Mouse (Mus musculus) G1E (cell line): ENCODE data around the gene Midn. TPM values are rescaled to one million over a fixed set of nuclear protein-coding genes. Genes with fewer than 3 reads are reported as not detected.
A peak's percentile ranks its signal among the peaks of the same experiment; 100 is the strongest.
"Not testable (repeated sequence)": the region's sequence is repeated elsewhere in the genome, so short reads cannot be mapped to it uniquely, and the experiment has no call there.

ENCODE experiments used
- ATAC-seq: 2 replicates; pipeline ENCODE4 v1.8.0; 2016; ENCODE audit warnings: mild to moderate bottlenecking; ENCODE audit not compliant: insufficient number of reproducible peaks, poor library complexity, low FRiP score, severe bottlenecking; ENCODE audit errors: extremely low read depth
- DNase-seq: peaks from one replicate; pipeline ENCODE4 v3.0.0; 2012; ENCODE audit warnings: low spot score
- H3K27me3 ChIP-seq: 2 replicates; pipeline ENCODE4 v1.6.1; 2012; ENCODE audit warnings: mild to moderate bottlenecking, low read length, inconsistent platforms; ENCODE audit not compliant: insufficient read depth
- H3K36me3 ChIP-seq: replicated peaks from 2 replicates; pipeline ENCODE3; 2012; ENCODE audit warnings: mild to moderate bottlenecking, inconsistent platforms
- H3K4me1 ChIP-seq: 2 replicates; pipeline ENCODE4 v1.6.1; 2012; ENCODE audit warnings: low read depth, low read length, inconsistent platforms, mixed read lengths; ENCODE audit not compliant: insufficient read depth
- H3K4me3 ChIP-seq: 2 replicates; pipeline ENCODE4 v1.5.1; 2012; ENCODE audit warnings: low read depth, mild to moderate bottlenecking, inconsistent platforms, low read length, moderate library complexity, mixed read lengths
- H3K9me3 ChIP-seq: replicated peaks from 2 replicates; pipeline ENCODE4 v1.6.1; 2012; ENCODE audit warnings: inconsistent platforms
- CTCF ChIP-seq: IDR thresholded peaks from 2 replicates; pipeline ENCODE4 v1.5.1; 2012; ENCODE audit warnings: low read depth, low read length, inconsistent platforms, mixed read lengths
- GATA1 ChIP-seq: IDR thresholded peaks from 2 replicates; pipeline ENCODE4 v1.6.1; 2012; ENCODE audit warnings: borderline replicate concordance, low read length, inconsistent platforms, mixed read lengths
- GATA2 ChIP-seq: IDR thresholded peaks from 2 replicates; pipeline ENCODE4 v1.6.1; 2012; ENCODE audit warnings: low read depth, low read length, inconsistent platforms, borderline replicate concordance
- POLR2AphosphoS5 ChIP-seq: IDR thresholded peaks from 2 replicates; pipeline ENCODE4 v1.6.1; 2012; ENCODE audit warnings: low read depth, low read length, inconsistent platforms; ENCODE audit not compliant: insufficient replicate concordance
- TAL1 ChIP-seq: conservative IDR thresholded peaks from 2 replicates; pipeline ENCODE4 v1.6.1; 2012; ENCODE audit warnings: low read depth, low read length, inconsistent platforms, mixed read lengths
- polyA plus RNA-seq: library from polyadenylated mRNA; stranded (reverse); fragments of >175 nt; gene quantifications from 2 replicates; pipeline ENCODE4 v1.2.3, GENCODE M21; 2012
- total RNA-seq, 2 experiments: library from RNA; stranded (forward) in 1 of 2; stranded (reverse) in 1 of 2; fragments of 200-1000 nt in 1 of 2; fragments of >200 nt in 1 of 2; fragmentation: Nextera tagmentation in 1 of 2; gene quantifications; 2 replicates each; pipeline ENCODE4 v1.2.3; 2014 to 2017

The Midn gene
- total and polyA plus RNA-seq, 3 experiments: 19.2 to 302 (median 89.8) TPM

DNA sequence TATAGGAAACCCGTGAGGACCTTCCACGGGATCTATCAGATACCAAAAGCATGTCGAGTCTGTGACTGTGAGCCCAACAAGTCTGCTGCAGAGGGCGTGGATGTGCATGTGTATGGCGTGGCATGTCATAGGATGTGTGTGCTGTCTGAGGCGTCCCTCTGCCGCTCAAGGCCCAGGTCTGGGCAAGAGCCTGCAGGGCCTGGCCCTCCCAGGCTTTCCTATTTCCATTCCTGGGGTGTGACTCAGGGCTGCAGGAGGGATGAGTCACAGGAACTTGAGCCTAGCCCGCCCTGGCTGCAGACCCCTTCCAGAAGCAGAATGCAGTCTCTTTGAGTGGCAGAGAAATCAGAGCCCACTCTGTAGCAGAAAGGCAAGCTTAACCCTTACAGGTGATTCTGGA lies 15.6 kb downstream of the Midn start:
- peaks cover 1% of the 10 kb centered on the region for H3K36me3 ChIP-seq
- no peak overlapping the region; the same call in 1 of the 2 replicates for H3K4me3 ChIP-seq
- TF ChIP-seq GATA1 (no peak), CTCF (no peak), GATA2 (no peak), TAL1 (no peak)
- ATAC-seq: no peak
- DNase-seq: no peak
- H3K27me3 ChIP-seq: no peaks in the 10 kb centered on the region; the same call in 1 of the 2 replicates
- H3K9me3 ChIP-seq: no peaks in the 10 kb centered on the region
- peaks cover 85% of the 10 kb centered on the region for H3K4me1 ChIP-seq

DNA sequence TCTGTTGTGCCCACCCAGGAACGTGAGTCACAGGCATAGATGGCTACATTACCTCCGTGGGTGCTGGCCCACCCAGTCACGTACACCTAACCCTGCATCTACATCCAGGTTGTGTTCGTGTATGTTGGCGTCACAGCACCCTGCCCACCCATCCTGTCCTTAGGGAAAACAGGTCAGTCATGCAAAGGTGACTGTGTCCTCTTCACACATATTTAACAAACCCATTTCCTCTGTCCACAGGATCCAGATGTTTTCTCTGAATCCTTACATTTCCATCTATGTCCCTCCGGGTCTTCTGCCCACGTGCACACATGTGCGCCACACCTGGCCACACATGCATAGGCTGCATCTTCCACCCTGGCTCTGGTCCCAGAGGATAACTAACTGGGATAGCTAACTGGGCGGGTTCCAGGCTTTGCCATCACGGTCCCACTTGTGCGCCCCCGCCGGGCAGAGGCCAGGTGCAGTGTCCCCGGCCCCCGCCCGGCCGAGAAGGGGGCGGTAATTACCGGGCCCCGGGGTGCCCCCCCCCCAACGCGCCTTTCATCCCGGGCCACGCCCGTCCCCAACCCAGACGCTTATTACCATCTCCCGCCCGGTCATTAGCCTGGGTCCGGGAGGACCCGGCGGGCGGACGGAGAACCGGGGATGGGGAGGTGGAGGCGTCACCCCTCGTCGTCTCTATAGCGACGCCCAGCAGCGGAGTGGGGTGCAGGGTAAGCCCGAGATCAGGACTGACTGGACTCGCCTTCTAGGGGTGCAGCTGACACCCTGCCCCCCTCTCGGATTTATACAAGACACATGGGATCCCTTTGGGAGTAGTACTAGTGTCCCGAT lies 16.3 kb downstream of the Midn start:
- ATAC-seq (no peak), DNase-seq (no peak)
- Histone ChIP-seq H3K27me3 (no peaks in the 10 kb centered on the region; the same call in 1 of the 2 replicates), H3K9me3 (no peaks in the 10 kb centered on the region), H3K36me3 (peaks cover 3% of the 10 kb centered on the region), H3K4me3 (peak overlapping the region; percentile 72), H3K4me1 (peaks cover 84% of the 10 kb centered on the region)
- no peak for TF ChIP-seq TAL1
- TF ChIP-seq GATA2: no peak
- TF ChIP-seq GATA1: no peak
- no peak for TF ChIP-seq CTCF
- no peak for TF ChIP-seq POLR2AphosphoS5

DNA sequence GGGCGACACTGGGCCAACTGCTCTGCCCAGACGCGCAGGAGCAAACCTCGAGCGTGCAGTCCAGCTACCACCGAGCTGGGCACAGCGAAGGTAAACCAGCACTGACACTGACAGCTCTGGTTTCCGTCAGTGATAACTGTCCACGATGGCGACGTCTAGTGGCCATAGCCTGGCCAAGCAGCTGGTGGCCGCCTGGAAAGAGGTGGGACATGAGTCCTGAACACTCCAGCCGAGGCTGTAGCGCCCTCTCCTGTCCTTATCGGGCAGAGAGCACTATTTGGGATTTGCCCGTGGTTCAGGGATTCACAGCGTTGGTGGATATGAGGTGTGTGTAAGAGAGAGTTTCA lies 16.9 kb downstream of the Midn start:
- TF ChIP-seq CTCF (peak; percentile 100), GATA2 (no peak)
- H3K4me1 ChIP-seq: peaks cover 86% of the 10 kb centered on the region
- H3K4me3 ChIP-seq: peak overlapping the region; percentile 72
- DNase-seq: peak; percentile 63
- 0 out of 2 replicates have a peak, but pooled peaks cover under 1% of the 10 kb centered on the region for H3K9me3 ChIP-seq
- ATAC-seq: peak; percentile 29
- no peaks in the 10 kb centered on the region; the same call in 1 of the 2 replicates for H3K27me3 ChIP-seq
- peaks cover 9% of the 10 kb centered on the region for H3K36me3 ChIP-seq

DNA sequence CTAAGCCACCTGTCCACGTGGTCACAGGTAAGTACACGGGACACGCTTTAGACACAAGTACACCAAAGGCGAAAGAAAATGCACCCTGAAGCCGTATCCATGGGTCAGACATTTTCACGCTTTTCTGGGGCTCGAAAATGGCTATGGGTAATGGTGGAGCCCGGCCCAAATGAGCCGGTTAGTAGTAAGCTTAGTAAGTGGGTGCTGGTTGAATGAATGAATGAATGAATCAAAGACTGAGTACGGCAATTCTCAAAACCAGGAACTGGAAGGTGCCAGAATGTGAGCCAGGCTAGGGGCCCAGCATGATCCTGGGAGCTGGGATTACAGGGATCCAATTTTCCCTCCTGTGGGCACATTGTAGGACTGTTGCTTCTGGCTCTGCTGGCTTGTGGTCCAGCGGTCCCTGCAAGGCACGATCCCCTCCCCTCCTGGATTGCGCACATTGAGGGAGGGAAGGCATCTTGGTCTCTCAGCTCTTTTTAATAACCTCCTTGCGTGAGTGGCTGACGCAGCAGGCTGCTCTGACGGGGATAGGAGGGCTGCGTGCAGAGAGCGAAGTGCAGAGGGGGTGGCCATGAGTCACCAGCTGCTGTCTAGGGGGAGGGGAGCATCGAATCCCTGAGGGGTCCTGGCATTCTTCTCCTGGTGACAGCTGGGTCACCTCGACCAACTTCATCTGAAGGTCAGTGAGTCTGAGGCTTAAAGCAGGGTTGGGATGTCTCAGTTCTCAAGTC lies 17.5 kb downstream of the Midn start, which contains the start of gene Cirbp:
Gene Cirbp (plus strand): TSS at position 594 of the 737 bp plus-strand sequence.
- H3K9me3 ChIP-seq: peaks cover 7% of the 10 kb centered on the region
- TF ChIP-seq TAL1 (no peak), CTCF (no peak), GATA2 (no peak), GATA1 (no peak), POLR2AphosphoS5 (no peak)
- DNase-seq: no peak

DNA sequence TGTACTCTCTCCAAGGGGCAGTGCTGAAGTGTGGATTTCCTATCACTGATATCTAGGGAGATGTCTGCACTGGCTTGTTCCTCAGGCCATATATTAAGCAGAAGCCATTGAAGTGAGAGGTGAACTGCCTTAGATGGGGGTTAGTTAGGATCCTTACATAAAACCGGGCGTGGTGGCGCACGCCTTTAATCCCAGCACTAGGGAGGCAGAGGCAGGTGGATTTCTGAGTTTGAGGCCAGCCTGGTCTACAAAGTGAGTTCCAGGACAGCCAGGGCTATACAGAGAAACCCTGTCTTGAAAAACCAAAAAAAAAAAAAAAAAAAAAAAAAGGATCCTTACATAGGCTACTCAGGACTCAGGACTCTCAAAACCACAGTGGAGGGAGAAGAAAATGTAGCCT lies 18.1 kb downstream of the Midn start:
- H3K9me3 ChIP-seq: peaks cover 11% of the 10 kb centered on the region
- peaks cover 84% of the 10 kb centered on the region for H3K4me1 ChIP-seq
- H3K27me3 ChIP-seq, DNase-seq, ATAC-seq: not testable (repeated sequence)
- peak overlapping the region; percentile 72; the same call in 1 of the 2 replicates for H3K4me3 ChIP-seq
- peaks cover 21% of the 10 kb centered on the region for H3K36me3 ChIP-seq

More for the DNA sequence above, 17.5 kb downstream of the Midn start, which contains the start of gene Cirbp:
- peaks cover 86% of the 10 kb centered on the region for H3K4me1 ChIP-seq
- ATAC-seq: no peak
- peak within 1 kb of the TSS; percentile 72 for H3K4me3 ChIP-seq
- peaks cover 15% of the 10 kb centered on the region for H3K36me3 ChIP-seq
- H3K27me3 ChIP-seq: no peaks in the 10 kb centered on the region; the same call in 1 of the 2 replicates

DNA sequence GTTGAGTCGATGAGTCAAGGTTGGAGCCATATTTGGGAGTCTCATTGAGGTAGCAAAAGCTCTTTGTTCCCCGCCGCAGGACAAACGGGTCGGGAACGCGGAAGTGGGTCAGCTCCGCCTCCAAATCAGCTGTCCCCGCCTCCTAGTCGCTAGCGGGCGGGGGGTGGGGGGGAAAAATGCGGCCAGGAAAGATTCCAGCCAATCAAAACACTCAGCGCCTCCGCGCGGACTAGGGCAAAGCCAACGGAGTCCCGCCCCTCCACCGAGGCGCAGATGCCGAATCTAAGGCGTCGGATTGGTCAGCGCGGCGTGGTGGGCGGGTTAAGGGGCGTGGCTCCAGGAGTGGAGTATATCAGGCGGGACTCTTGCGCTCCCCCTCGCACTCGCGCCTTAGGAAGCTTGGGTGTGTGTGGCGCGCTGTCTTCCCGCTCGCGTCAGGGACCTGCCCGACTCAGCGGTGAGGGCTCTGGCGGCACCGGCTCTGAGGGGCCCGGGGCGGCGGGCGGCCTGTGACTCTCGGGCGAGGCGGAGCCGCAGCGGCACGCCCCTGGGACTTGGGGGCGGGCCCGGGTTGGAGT lies 19.5 kb downstream of the Midn start:
- Histone ChIP-seq H3K27me3 (no peaks in the 10 kb centered on the region; the same call in 1 of the 2 replicates), H3K36me3 (peaks cover 35% of the 10 kb centered on the region), H3K9me3 (peaks cover 24% of the 10 kb centered on the region), H3K4me3 (peak overlapping the region; percentile 85), H3K4me1 (peaks cover 80% of the 10 kb centered on the region)
- TF ChIP-seq GATA2 (no peak), CTCF (no peak), GATA1 (no peak), POLR2AphosphoS5 (peak; percentile 89)
- DNase-seq (peak; percentile 95), ATAC-seq (peak; percentile 83)
